Mouse (Mus musculus): ENCODE measurements around the gene Cct4. TPM values are rescaled to one million over a fixed set of nuclear protein-coding genes. Genes with fewer than 3 reads are reported as not detected.

The Cct4 gene
- polyA plus RNA-seq, 1 experiment from 2014 or later, result 335 TPM

DNA sequence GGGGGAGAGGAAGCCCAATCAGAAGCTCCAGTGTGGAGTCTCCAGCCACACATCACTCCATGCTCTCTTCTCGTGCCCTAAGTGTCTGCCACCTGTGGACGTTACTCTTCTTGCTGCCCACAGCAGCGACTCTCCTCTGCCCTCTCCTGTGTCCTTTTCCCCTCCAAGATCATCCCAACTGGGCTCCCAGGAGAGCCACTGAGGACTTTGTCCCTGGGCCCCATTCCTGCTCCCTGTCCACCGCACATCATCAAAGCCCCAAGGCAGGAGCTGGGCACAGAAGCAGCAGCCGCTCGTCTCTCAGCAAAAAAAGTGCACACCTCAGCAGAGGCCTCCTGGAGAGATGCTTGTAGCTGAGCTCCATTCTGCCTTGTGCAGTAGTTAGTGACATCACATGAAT lies 24.7 kb downstream of the Cct4 start:
- H3K27ac ChIP-seq (ENCODE audit: low read length), result no peak overlapping the region
- H3K4me3 ChIP-seq (replicated peaks; ENCODE audit: low read length), result no peak overlapping the region
- no peak overlapping the region for H3K9ac ChIP-seq (replicated peaks; ENCODE audit: low read depth, low read length)
- H3K4me2 ChIP-seq (ENCODE audit: low read length), result no peak overlapping the region
- no peaks in the 10 kb centered on the region for H3K36me3 ChIP-seq (ENCODE audit: control insufficient read depth, insufficient read depth)
- no peaks in the 10 kb centered on the region; the same call in 1 of the 2 replicates for H3K4me1 ChIP-seq (replicated peaks; ENCODE audit: control insufficient read depth, insufficient read depth, low read length)
- no peaks in the 10 kb centered on the region for H3K27me3 ChIP-seq (replicated peaks; ENCODE audit: control insufficient read depth, insufficient read depth, low read length)
- no peaks in the 10 kb centered on the region for H3K9me3 ChIP-seq (ENCODE audit: control insufficient read depth, low read length)
- WGBS, result 70% methylated on average over 6 of the region's 6 CpGs
- ATAC-seq, result no peak

DNA sequence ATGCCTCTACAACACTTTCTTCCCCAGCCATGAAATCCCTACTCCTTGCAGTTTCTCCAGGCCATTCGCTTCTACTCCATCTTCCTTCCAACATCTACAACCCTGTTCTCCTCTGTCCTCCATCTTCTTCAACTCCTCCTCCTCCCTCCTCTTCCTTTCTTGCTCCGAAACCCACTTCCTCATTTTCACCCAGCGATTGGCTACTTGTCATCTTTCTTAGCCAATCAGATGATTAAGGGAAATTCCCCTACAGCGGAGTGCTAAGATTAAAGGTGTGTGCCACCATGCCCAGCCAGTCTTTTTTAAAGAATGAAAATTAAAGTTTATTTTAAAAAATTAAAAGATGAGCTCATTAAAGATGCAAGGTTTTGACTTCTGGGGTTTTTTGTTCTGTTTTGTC lies 27.6 kb downstream of the Cct4 start:
- no peak for ATAC-seq
- H3K4me1 ChIP-seq (replicated peaks; ENCODE audit: control insufficient read depth, insufficient read depth, low read length), result no peaks in the 10 kb centered on the region
- H3K9ac ChIP-seq (replicated peaks; ENCODE audit: low read depth, low read length), result no peak overlapping the region
- H3K27ac ChIP-seq (ENCODE audit: low read length), result no peak overlapping the region
- no peak overlapping the region for H3K4me2 ChIP-seq (ENCODE audit: low read length)
- 92% methylated on average over 4 of the region's 4 CpGs for WGBS
- no peak overlapping the region for H3K4me3 ChIP-seq (replicated peaks; ENCODE audit: low read length)
- no peaks in the 10 kb centered on the region for H3K27me3 ChIP-seq (replicated peaks; ENCODE audit: control insufficient read depth, insufficient read depth, low read length)
- H3K9me3 ChIP-seq (ENCODE audit: control insufficient read depth, low read length), result no peaks in the 10 kb centered on the region
- no peaks in the 10 kb centered on the region for H3K36me3 ChIP-seq (ENCODE audit: control insufficient read depth, insufficient read depth)

DNA sequence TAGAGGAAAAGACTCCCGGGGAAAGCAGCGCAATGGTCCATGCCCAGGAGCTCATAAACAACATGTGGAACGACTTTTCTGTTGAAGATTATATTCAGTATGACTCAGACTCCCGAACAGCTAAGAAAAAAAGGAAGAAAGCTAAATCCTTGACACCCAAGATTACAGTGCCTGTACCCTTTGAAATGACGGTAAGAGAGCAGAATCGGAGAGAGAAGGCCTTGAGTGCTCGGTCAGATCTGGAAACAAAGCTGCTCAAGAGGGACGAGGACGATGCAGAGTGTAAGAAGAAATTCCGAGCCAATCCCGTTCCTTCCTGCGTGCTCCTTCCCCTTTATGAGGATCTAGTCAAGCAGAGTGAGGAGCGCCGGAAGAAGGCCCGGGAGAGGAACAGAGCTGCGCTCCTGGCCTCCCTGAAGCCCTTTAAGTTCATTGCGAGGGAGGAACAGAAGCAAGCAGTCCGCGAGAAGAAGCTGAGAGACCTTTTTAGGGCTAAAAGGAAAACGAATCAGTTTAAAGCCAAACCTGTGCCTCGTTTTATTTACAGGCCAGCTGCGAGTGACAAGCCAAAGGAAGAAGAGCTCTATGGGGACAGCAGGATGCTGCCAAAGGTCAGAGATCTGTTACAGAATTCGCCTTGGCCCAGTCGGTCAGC lies 29.9 kb downstream of the Cct4 start:
- Histone ChIP-seq H3K9ac (replicated peaks; ENCODE audit: low read depth, low read length) (no peak overlapping the region), H3K36me3 (ENCODE audit: control insufficient read depth, insufficient read depth) (no peaks in the 10 kb centered on the region)
- ATAC-seq, result no peak

DNA sequence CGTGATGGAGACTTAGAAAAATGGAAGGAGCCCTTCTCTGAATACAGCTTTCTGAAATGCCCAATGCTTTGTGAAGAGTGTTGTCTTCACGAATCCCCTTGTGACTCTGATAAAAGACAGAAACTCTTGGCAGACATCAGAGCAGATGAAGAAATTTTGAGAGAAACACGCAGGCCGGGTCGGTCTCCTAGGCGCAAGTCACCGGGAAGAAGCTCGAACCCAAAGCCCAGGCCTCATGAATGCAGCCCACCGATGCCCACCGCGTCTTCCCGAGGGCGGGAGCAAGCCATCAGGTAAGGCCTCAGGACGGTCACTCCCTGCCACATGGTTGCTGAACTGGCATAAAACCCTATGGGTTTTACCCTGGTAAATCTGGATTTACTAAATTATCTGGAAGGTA lies 30.5 kb downstream of the Cct4 start:
- no peaks in the 10 kb centered on the region for H3K27me3 ChIP-seq (replicated peaks; ENCODE audit: control insufficient read depth, insufficient read depth, low read length)
- no peak for ATAC-seq
- no peaks in the 10 kb centered on the region for H3K9me3 ChIP-seq (ENCODE audit: control insufficient read depth, low read length)
- 94% methylated on average over 14 of the region's 14 CpGs for WGBS
- H3K27ac ChIP-seq (ENCODE audit: low read length), result no peak overlapping the region
- H3K4me2 ChIP-seq (ENCODE audit: low read length), result no peak overlapping the region
- H3K4me3 ChIP-seq (replicated peaks; ENCODE audit: low read length), result no peak overlapping the region
- no peaks in the 10 kb centered on the region for H3K36me3 ChIP-seq (ENCODE audit: control insufficient read depth, insufficient read depth)
- no peak overlapping the region for H3K9ac ChIP-seq (replicated peaks; ENCODE audit: low read depth, low read length)
- H3K4me1 ChIP-seq (replicated peaks; ENCODE audit: control insufficient read depth, insufficient read depth, low read length), result no peaks in the 10 kb centered on the region

More for the DNA sequence above, 29.9 kb downstream of the Cct4 start:
- no peak overlapping the region for H3K27ac ChIP-seq (ENCODE audit: low read length)
- no peak overlapping the region for H3K4me2 ChIP-seq (ENCODE audit: low read length)
- no peaks in the 10 kb centered on the region for H3K4me1 ChIP-seq (replicated peaks; ENCODE audit: control insufficient read depth, insufficient read depth, low read length)
- H3K9me3 ChIP-seq (ENCODE audit: control insufficient read depth, low read length), result no peaks in the 10 kb centered on the region
- WGBS, result 72% methylated on average over 24 of the region's 24 CpGs
- H3K27me3 ChIP-seq (replicated peaks; ENCODE audit: control insufficient read depth, insufficient read depth, low read length), result no peaks in the 10 kb centered on the region
- no peak overlapping the region for H3K4me3 ChIP-seq (replicated peaks; ENCODE audit: low read length)

DNA sequence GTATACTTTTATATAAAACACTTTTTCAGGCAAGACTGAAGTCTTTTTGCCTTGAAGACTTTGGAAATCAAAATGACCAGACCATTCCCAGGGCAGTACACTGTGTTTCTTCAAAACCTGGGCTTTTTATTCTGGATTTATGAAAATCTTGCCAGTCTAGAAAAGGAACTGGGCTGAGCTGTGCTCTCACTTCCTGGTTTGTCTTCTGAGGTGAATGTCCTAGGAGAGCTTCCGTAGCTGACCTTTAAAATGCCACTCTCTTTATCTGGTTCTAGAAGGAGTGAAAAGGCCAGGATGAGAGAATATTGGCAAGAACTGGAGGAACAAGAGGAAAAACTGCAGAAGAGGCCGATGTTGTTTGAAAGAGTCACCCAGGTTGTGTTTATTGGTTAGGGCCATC lies 32.8 kb downstream of the Cct4 start:
- H3K4me2 ChIP-seq (ENCODE audit: low read length), result no peak overlapping the region
- no peak for ATAC-seq
- H3K4me3 ChIP-seq (replicated peaks; ENCODE audit: low read length), result no peak overlapping the region
- no peaks in the 10 kb centered on the region for H3K9me3 ChIP-seq (ENCODE audit: control insufficient read depth, low read length)
- H3K27ac ChIP-seq (ENCODE audit: low read length), result no peak overlapping the region
- no peak overlapping the region for H3K9ac ChIP-seq (replicated peaks; ENCODE audit: low read depth, low read length)
- H3K4me1 ChIP-seq (replicated peaks; ENCODE audit: control insufficient read depth, insufficient read depth, low read length), result no peaks in the 10 kb centered on the region
- no peaks in the 10 kb centered on the region for H3K27me3 ChIP-seq (replicated peaks; ENCODE audit: control insufficient read depth, insufficient read depth, low read length)
- H3K36me3 ChIP-seq (ENCODE audit: control insufficient read depth, insufficient read depth), result no peaks in the 10 kb centered on the region
- WGBS, result 97% methylated on average over 2 of the region's 2 CpGs

DNA sequence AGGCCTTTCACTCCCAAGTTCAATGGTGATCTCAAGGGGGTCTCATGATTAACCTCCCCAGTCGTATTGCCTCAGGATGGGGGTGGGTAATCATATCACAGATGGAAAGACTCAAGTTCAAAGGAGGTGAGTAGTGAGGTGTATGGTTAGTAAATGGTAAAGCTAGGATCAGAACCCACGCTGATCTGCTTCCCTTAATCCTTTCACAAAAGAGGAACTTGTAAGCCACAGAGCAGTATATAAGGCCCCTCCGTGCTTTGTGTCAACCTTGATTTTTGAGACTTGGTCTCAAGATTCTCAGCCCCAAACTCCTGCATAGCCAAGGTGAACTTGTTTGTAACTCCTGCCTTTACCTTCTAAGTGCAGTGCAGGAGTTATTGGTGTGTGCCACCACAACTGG lies 33.9 kb downstream of the Cct4 start:
- no peaks in the 10 kb centered on the region for H3K36me3 ChIP-seq (ENCODE audit: control insufficient read depth, insufficient read depth)
- no peak overlapping the region for H3K27ac ChIP-seq (ENCODE audit: low read length)
- no peaks in the 10 kb centered on the region for H3K27me3 ChIP-seq (replicated peaks; ENCODE audit: control insufficient read depth, insufficient read depth, low read length)
- WGBS, result 62% methylated on average over 3 of the region's 3 CpGs
- no peak for ATAC-seq
- H3K4me2 ChIP-seq (ENCODE audit: low read length), result no peak overlapping the region
- no peak overlapping the region for H3K9ac ChIP-seq (replicated peaks; ENCODE audit: low read depth, low read length)
- H3K4me1 ChIP-seq (replicated peaks; ENCODE audit: control insufficient read depth, insufficient read depth, low read length), result no peaks in the 10 kb centered on the region
- H3K4me3 ChIP-seq (replicated peaks; ENCODE audit: low read length), result no peak overlapping the region
- H3K9me3 ChIP-seq (ENCODE audit: control insufficient read depth, low read length), result no peaks in the 10 kb centered on the region

DNA sequence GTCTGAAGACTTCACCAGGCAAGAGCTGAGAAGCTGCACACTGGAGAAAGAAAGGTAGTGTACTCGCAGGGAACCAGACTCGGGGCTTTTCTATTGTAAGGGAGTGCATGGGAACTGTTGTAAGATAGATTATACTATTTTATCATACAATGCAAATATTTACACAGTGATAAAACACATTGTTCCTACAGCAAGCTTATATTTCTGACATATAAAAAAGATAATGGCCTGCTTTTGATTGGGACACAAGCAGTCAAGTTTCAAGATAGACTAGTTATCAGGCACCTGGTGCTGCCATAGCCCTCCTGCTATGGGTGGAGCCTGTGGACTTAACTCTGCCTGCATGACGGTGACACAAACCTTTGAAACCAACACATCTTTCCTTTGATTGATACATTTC lies 38.6 kb downstream of the Cct4 start:
- Histone ChIP-seq H3K27me3 (replicated peaks; ENCODE audit: control insufficient read depth, insufficient read depth, low read length) (no peaks in the 10 kb centered on the region), H3K27ac (ENCODE audit: low read length) (no peak overlapping the region), H3K9me3 (ENCODE audit: control insufficient read depth, low read length) (no peaks in the 10 kb centered on the region), H3K4me3 (replicated peaks; ENCODE audit: low read length) (no peak overlapping the region), H3K4me1 (replicated peaks; ENCODE audit: control insufficient read depth, insufficient read depth, low read length) (no peaks in the 10 kb centered on the region), H3K9ac (replicated peaks; ENCODE audit: low read depth, low read length) (no peak overlapping the region), H3K36me3 (ENCODE audit: control insufficient read depth, insufficient read depth) (no peaks in the 10 kb centered on the region), H3K4me2 (ENCODE audit: low read length) (no peak overlapping the region)
- ATAC-seq, result no peak
- WGBS, result 64% methylated on average over 3 of the region's 3 CpGs

DNA sequence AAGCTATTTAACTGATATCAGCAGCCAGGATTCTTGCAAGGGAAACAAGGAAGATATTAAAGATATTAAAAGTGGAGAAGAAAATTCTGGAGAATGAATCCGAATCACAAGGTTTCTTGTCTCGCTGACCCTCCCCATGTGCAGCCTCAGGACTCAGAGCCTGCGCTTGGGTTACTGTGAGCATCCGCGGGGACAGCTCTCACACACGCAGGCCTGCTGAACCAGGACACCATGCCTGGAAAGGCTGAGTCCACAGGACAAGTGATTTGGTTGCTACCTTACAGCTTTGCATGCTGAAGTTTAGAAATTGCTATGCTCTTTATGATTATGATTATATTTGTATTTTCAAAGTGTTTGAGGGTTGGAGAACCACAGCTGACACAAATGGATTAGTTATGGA lies 39.1 kb downstream of the Cct4 start:
- H3K4me2 ChIP-seq (ENCODE audit: low read length), result no peak overlapping the region
- H3K9ac ChIP-seq (replicated peaks; ENCODE audit: low read depth, low read length), result no peak overlapping the region
- H3K27me3 ChIP-seq (replicated peaks; ENCODE audit: control insufficient read depth, insufficient read depth, low read length), result no peaks in the 10 kb centered on the region
- 78% methylated on average over 6 of the region's 6 CpGs for WGBS
- no peak overlapping the region for H3K27ac ChIP-seq (ENCODE audit: low read length)
- ATAC-seq, result no peak
- no peak overlapping the region for H3K4me3 ChIP-seq (replicated peaks; ENCODE audit: low read length)
- H3K4me1 ChIP-seq (replicated peaks; ENCODE audit: control insufficient read depth, insufficient read depth, low read length), result no peaks in the 10 kb centered on the region
- no peaks in the 10 kb centered on the region for H3K9me3 ChIP-seq (ENCODE audit: control insufficient read depth, low read length)
- no peaks in the 10 kb centered on the region for H3K36me3 ChIP-seq (ENCODE audit: control insufficient read depth, insufficient read depth)

DNA sequence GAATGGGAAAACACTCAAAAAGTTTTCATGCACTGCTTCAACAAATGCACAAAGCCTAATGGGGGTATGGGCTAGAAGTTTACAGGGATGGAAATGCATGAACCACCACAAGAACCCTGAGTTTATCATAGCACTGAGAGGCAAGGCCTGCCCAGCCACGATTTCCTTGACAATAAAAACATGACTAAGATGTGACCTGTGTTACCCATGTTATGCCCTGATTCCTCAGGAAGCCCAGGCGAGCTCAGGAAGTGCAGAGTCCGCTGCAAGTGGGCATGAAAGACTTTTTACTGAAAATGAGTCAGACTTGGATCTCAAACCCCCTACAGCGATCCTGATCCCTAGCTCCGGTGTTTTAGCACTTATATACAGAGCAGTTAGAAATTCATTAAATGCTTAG lies 56.9 kb downstream of the Cct4 start:
- H3K36me3 ChIP-seq (ENCODE audit: control insufficient read depth, insufficient read depth), result no peaks in the 10 kb centered on the region
- H3K9me3 ChIP-seq (ENCODE audit: control insufficient read depth, low read length), result no peaks in the 10 kb centered on the region
- ATAC-seq, result no peak
- no peak overlapping the region for H3K27ac ChIP-seq (ENCODE audit: low read length)
- H3K4me2 ChIP-seq (ENCODE audit: low read length), result no peak overlapping the region
- H3K9ac ChIP-seq (replicated peaks; ENCODE audit: low read depth, low read length), result no peak overlapping the region
- WGBS, result 75% methylated on average over 5 of the region's 5 CpGs
- H3K4me3 ChIP-seq (replicated peaks; ENCODE audit: low read length), result no peak overlapping the region
- H3K27me3 ChIP-seq (replicated peaks; ENCODE audit: control insufficient read depth, insufficient read depth, low read length), result no peaks in the 10 kb centered on the region
- no peaks in the 10 kb centered on the region for H3K4me1 ChIP-seq (replicated peaks; ENCODE audit: control insufficient read depth, insufficient read depth, low read length)
